Mouse (Mus musculus): ENCODE results near the gene Sfxn1.

Gene Sfxn1

DNA sequence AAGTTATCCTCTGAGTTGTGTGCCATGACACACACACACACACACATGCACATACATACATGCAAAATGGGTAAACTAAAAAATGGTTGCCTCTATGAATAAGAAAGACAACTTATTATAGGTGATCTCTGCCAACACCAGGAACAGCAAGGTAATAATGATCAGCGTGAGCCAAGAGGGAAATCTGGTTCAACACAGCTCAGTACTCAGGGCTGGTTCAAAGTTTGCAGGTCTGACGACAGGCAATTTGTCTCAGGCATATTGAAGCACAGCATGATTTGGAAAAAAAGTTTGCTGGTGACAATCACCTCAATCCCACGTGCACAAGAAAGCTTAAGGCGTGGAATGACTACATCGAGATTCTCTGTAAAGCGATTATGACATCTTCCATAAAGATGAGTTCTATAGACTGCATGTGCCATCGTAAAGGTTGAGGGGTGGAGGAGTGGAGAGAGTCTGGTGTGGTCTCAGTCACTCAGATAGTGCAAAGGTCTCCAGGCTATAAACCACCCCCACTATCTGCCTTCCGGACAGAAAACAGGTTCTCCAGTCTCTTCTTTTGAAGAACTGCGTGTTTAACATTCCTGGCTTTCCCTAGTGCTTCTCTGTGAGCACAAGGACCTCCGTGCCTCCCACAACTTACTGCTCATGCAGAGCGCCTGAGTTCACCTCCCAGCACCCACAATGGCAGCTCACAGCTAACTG, 6.0 kb downstream of the Sfxn1 start:
- DNase-seq (ENCODE audit: low read depth, low spot score): peak; percentile 74

DNA sequence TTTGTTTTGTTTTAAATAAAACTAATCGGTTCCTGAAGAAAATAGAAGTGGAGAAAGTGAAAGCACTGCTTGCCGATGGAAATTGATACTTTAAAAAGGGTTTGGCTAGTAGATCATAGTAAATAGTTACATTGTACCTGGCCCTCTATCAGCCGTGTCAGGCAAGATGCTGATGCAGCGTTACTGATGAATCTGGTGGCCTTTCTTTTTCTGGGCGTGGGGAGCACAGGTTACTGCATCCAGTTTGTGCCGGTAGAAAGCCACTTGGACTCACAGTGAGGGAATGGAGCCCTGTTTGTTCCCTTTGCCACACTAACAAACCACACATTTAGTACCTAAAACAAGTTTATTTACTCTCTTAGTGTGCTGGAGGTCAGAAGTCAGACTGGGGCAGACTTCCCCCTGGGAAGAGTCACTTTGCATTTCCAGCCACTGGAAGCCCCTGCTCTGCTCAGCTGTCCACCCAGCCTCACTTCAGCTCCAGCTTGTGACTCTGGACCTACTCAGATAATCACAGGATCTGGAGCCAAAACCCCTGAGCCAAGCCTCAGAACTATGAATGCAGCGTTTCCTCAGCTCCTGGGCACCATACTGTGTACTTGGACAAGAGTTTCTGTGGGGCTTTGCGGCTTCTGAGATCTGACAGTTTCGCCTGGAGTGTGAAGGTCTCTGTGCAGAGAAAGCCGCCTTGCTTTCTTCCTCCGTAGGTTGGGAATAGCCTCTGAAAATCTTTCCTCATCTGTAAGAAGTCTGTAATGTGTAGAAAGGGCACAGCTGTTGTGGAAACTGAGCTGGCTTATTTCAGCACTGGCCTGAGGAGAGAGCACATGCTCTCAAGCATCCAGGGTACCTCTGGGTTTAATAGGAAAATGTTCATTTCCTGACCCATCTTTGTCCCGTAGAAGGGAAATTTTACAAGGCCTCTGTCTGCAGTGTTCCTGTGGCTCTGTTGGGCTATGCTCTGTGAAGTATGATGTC, 8.4 kb downstream of the Sfxn1 start:
- DNase-seq (ENCODE audit: low read depth, low spot score): no peak

DNA sequence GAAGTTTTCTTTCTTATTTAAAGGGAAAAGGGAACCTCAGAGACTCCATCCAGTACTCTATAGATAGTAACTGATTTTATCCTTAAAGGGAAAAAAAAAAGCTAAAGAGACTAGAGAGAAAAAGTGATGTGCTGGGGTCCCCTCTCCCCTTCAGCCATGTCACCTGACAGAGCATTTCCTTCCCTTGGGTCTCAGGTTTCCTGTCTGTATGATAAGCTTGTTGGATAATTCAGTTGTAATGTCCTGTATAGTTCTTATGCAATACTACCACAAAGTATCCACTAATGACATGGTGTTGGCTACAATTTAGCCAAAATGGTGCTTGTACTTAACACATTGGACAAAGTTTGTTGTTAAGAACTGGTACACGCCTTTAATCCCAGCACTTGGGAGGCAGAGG, 9.1 kb downstream of the Sfxn1 start:
- no peak for DNase-seq (ENCODE audit: low read depth, low spot score)

DNA sequence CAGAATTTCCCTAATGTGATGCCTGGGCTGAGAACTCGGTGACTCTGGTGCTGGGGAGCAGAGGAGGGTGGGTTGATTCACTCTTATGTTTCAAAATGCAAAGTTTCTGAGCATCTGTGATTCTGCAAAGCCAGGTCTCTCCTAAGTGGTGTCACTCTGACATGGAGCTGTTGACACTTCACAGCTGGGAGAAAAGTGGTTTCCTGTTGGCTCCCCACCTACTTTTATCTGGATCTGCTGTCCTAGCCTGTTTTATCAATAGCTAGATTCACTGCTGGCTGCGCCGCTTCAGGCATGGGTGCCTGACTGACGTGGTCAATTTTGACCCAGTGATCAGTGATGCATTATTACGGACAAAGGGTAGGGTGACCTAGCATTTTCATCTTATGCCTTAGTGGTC, 11.3 kb downstream of the Sfxn1 start:
- no peak for DNase-seq (ENCODE audit: low read depth, low spot score)

DNA sequence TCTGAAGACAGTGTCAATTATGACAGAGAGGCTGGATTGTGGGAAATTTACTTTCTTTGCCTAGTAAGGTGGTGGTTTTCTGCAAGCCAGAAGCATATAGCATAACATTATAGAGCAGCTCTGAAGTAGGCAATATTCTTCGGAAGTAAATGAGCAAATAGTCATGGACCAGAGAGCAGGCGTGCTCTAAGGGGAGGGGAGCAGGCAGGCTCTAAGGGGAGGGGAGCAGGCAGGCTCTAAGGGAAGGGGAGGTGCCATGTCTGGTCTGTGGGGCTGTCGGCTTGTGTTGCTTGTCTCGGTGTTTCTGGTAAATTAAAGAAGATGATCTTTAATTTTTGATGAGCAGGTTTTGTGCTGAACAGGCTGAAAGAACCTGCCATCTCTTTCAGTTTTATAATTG, 12.5 kb downstream of the Sfxn1 start:
- DNase-seq (ENCODE audit: low read depth, low spot score): no peak

DNA sequence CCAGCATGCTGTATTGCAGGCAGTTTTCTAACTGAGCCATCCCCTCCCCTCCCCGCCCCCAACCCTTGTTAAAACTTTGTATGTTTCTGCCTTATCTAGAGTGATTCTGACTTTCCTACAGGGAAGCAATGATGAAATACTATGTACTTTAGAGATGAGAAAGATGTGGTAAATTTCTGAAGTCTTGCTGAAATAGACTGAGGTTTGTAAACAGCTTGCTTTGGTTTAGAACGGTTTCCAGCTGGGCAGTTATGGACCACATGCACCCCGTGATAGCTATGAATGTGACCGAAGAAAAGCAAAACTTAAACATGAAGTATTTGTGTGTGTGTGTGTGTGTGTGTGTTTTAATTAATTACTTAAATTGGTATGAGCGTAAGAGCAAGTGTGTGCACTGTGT, 13.2 kb downstream of the Sfxn1 start:
- no peak for DNase-seq (ENCODE audit: low read depth, low spot score)

DNA sequence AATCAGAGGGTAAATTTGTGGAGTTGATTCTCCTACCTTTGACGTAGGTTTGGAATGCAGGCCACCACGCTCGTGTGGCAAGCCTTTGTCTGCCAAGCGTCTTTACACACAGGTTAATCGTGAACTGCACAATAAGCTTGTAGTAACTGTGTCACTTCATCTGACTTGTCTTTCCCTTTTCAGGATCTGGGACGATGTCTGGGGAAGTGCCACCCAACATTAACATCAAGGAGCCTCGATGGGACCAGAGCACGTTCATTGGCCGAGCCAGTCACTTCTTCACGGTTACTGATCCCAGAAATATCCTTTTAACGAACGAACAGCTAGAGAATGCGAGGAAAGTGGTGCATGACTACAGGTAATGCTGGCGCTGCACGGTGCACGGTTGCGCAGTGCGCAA, 13.6 kb downstream of the Sfxn1 start:
- DNase-seq (ENCODE audit: low read depth, low spot score): no peak

DNA sequence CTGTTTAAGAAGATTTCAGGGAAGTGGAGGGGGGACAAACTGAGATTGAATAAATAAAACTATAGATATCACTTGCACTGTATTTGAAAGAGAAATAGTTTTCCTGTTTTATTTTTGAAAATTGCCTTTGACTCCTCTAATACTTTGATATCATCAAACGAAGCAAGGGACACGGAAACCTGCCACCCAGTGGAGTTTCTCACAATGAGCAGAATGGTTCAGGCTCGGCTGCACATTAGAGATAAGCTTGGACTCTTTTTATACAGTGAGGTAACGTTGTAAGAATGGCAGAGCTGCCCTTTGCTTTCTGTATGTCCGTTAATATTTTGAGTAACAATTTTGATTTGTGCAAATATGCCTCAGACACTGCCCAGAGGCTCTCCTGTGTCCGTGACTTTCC, 20.1 kb downstream of the Sfxn1 start:
- DNase-seq (ENCODE audit: low read depth, low spot score): no peak

DNA sequence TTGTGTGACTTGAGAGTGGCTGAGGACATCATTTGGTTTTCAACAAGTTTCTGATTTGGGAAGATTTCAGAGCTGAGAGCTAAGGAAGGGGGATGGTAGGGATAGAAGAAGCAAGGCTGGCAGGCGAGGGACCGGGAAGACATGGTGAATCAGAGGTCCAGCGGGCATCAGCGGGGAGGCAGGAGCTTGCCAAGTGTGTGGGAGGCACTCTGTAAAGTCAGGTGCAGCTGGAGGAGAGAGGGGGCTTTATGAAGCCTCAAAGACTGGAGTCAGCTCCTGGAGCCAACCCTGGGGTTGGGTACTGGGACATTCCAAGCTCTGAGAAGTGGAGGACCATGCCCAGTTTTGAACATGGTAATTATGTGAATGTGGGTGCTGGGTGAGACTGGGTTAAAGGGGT, 22.7 kb downstream of the Sfxn1 start:
- no peak for DNase-seq (ENCODE audit: low read depth, low spot score)

DNA sequence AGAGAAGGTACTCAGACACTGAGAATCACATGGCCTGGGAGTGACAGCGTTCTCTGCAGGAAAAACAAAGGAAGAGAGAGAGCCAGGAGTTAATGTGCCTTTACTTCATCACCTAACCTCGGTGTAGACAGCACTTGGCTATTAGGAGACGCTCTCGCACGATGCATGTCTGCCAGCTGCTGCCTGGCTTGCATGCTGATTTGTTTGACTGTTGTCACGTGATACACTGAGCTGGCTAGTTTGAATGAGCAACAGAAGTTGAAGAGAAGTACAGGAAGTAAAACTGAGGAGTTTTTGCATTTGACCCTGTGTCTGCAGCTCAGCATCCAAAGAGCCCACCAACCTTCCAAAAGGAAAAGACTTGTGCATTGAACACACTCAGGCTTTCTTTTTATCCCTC, 23.3 kb downstream of the Sfxn1 start:
- no peak for DNase-seq (ENCODE audit: low read depth, low spot score)

DNA sequence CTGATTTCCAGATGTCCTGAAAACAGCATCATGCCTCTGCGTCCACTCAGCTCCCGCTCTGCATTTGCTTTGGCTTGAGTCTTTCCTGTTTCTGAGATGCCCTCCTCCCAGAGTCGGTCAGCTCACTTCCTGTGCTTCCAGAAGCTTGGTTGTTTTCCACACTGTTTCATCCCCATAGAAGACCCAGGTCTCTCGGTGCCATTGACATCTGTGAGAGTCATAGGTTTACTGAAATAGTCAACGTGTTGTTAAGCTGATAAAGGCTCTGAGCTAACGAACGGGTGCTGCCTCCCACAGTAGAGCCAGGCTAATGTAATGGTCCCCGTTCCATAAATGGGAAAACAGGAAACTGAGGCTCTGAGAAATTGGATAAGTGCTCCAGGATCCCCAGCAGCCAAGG, 24.1 kb downstream of the Sfxn1 start:
- DNase-seq (ENCODE audit: low read depth, low spot score): no peak

DNA sequence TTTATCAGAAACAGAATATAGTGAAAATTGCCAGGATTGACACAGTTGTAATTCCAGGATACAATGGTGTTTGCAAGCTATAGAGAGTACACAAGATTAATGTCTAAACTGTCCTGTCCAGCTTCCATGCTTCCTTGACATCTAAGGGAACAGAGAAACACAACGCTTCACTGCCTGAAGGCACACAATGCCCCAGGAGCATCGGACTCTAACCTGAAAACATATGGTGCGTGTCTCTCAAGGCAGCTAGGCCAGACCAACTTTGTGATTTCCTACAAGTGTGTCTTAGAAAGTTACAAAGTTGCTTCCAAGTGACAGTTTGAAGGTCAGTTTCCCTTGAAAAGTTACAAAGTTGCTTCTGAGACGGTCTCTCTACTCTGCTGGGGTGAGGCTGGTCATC, 25.6 kb downstream of the Sfxn1 start:
- DNase-seq (ENCODE audit: low read depth, low spot score): no peak

DNA sequence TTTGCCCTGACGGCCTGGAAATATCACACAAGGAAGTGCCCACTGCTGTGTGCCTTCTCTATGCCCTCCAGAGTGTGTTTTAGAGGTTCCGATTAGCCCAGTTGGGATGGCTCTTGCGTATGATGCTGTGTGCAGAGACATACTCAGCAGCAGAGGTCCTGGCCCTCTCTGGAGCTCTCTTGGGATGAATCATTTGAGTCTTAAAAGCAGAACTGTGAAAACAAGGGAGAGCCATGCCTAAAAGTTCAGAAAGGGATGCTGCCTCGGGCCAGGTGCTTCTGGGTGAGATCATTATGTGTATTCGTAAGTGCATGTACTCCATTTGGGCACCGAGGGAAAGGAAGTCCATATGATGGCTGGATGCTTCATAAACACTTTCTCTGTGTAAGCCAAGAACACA, 26.1 kb downstream of the Sfxn1 start:
- DNase-seq (ENCODE audit: low read depth, low spot score): no peak

DNA sequence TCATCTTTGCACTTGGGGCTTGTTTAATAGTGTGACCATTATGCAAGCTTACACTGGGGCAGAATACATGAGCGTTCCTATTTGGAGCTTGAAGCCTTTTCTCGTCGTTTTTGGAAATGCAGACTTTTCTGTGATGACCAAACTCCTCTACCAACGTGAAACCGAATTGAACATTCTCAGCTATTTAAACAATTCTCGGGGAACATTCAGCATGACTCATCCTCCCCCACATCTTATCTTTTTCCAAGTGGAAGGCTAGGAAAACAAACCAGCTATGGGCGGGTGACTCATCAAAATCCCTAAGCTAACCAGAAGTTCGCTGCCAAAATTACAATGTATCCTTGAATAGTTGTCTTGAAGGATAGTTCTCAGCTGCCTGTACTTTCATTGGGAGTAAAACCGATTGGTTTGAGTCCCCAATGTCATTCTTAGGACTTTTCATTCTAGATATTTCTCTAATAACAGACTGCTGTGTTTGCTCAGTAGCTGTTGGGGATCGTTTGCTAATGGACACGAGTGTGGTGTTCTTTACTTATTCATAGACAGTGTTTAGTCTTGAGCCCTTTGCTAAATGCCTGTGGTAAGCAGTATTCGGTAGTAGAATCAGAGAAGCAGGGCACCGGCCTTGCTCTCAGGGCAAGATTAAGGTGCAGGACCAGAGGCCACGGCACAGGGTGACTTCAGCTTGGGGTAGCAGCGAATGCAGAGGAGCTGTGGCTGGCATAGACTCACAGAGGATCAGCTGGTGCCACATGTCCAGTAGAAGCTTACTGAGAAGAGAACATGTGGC, 29.6 kb downstream of the Sfxn1 start:
- DNase-seq (ENCODE audit: low read depth, low spot score): no peak

DNA sequence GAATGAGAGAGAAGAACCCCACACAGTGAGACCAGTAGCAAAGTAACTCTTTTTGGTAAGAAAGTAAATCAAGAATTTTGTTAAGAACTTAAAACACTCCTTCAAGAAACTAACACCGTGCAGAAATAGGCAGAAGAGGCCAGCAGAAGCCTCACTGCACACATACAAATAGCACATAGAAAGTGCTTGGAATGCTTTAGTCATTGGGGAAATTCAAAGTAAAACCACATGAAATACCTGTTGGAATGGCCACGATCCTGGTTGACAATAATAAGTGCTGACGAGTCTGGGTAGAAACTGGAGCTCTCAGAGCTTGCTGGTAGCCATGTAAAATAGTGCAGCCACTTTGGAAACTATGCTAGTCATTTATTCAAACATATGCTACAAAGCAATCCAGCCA, 30.4 kb downstream of the Sfxn1 start:
- no peak for DNase-seq (ENCODE audit: low read depth, low spot score)

DNA sequence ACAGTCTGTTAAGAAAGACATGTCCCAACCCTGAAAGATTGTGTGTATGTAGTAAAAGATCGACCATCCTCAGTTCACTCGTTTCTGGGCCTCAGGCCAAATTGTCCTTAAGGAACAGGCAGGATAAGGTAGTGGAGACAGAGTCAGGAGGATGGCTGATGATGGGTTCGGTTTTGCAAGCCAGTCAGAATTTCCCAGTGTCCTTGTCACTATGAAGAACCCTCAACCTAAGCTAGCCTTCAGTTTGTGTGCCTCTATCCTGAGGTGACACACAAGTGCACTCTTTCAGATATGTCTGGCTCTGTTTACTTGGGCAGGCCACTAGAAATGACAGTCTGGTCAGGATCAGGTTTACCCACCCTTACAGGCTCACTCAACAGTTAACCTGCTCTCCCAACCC, 31.6 kb downstream of the Sfxn1 start:
- no peak for DNase-seq (ENCODE audit: low read depth, low spot score)

DNA sequence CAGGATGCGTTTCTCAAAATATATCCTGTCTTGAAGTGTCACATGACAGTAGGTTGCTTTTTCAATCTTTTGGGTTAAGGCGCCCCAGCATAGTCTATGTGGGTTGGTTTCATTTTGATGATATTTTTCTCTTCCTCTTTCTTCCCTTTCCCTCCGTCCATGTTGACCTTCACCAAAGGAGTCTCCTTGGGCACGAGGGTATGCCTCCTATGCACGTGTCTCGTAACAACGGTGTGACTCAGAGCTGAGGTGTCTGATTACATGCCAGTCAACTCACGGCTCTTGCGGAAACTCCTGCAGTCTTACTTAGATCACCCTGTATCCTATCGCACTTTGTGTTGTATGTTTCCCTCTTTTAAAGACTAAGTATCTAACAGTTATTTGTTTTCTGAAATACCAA, 32.2 kb downstream of the Sfxn1 start:
- no peak for DNase-seq (ENCODE audit: low read depth, low spot score)

DNA sequence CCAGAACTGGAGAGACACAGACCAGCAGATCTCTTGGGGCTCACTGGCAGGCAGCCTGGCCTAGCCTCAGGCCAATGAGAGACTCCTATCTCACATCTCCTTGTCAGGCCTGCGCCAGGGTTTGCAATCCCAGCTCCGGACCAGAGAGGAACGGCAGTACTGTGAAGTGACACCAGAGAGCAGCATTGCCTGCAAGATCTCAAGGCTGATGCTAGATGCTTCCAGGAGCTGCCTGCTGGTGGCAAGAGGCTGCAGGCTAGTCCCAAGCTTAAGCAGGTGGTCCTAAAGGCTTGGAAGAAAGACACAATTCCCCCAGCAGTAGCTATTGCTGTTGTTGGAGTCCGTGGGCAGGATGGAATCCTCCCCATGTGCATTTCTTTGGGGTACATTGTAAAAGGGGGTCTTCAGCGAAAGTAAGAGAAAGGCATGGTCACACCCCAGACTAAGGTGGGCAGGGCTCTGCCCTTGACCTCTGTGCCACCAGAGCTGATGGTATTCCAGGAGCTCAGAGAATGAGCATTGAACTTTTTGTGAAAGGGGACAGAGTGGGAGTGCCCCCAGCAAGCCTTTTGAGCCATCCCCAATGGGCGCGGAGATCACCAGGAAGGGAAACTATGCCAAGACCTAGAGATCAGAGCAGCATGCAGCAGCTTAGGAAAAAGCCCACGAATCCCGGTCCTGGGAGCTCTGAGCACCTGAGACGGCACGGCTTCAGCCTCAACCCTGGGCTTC, 42.3 kb downstream of the Sfxn1 start:
- DNase-seq (ENCODE audit: low read depth, low spot score): peak; percentile 84

DNA sequence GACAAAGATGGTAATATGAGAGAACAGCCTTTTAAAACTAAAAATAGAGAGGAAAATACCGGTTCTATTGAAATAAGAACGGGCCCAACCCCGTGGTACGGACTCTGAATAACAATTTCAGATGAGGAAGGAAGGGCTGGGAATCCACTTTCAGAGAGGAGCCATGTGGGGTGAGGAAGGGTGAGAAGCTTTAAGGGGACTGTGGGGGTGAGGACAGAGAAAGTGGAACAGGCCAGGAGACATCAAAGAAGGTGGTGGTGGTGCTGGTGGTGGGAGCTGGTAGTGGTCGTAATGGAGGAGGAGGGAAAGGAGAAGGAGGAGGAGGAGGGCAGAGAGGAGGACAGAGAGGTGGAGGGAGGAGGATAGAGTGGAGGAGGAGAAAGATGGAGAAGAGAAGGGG, 43.3 kb downstream of the Sfxn1 start:
- DNase-seq (ENCODE audit: low read depth, low spot score): no peak

DNA sequence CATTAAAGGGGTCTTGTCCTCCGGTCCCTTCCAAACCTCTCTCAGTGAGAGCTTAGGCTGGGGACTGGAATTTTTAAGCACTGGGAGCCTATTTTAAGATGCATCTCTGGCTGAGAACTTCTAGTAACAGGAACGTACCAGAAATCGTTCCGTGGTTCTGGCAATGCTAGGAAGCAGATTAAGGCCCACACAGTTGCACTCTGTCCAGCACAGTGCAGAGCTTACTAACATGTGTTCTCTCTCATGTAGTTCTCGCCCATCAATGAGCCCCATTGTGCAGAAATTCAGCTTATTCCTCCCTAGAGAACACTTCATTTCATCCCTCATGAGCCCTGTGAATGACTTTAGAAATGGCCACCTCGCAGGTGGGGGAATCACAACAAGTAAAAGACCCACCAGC, 44.1 kb downstream of the Sfxn1 start:
- DNase-seq (ENCODE audit: low read depth, low spot score): no peak

DNA sequence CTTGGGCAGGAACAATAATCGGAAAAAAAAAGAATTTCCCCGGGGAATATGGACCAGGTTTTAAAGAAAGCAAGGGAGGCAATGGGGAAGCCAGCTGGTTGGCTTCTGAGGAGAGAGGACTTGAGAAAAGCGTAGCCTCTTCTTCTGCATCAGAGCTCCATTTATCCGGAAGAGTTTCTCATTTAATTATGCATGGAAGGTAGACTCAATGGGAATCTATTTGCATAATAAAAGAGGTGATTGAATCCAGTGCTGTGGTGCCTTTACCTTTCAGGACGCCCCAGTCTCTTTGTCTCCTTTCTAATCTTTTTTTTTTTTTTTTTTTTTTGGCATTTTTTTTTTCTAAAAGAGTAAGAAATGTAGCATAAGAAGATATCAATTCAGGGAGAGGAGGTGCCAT, 46.7 kb downstream of the Sfxn1 start:
- DNase-seq (ENCODE audit: low read depth, low spot score): peak; percentile 93
